Mouse (Mus musculus): ENCODE results near the gene Bahcc1. TPM values are rescaled to one million over a fixed set of nuclear protein-coding genes. Genes with fewer than 3 reads are reported as not detected.

The Bahcc1 gene
- polyA plus RNA-seq, 1 experiment from 2014 or later: 4.6 TPM

DNA sequence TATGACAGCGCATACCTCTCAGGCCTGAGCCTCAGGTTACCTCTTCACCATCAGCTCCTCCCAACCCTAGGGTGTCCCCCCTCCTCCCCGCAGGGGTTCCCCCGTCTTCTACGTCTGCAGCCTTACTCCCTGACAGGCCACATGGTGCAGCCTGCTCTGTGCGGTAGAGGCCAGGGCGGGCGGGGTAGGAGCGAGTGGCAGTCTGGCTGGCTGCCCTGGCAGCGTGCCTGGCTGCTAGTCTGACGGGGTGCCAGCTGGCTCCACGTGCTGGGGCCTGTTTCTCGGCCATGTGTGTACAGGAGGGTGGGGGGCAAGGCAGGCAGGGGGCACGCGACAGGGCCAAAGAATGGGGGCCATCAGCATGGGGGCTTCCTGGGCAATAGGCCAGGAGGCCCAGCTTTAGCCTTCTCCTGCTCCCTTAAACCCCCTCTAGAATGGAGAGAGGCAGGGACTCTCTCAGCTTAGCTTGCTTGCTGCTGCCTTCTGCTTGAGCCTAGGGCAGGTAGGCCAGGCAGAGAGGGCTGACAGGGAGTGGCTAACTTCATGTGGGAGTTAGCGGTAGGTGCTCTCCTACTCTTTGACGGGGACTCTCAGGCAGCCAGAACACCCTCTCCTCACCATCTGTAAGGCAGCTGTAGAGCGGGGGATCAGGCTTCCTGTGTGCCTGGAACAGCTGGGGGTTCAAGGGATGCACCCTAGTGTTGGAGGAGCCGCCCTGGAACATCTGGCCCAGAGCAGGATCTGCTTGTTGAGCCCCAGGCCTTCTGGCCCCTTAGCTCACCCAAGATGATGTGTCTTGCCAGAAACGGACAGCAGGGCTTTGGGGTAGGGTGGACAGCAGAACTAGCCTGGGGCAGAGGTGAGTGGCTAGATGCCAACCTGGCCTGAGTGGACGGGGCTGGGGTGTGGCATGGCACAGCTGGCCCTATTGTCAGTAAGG lies 28.9 kb downstream of the Bahcc1 start:
- H3K27me3 ChIP-seq (ENCODE audit: control insufficient read depth, insufficient read depth, low read length): no peaks in the 10 kb centered on the region
- 0 out of 2 replicates have a peak overlapping the region, but pooled peaks have one; percentile 41 for H3K9ac ChIP-seq (ENCODE audit: low read length)
- peaks cover 51% of the 10 kb centered on the region for H3K4me1 ChIP-seq (ENCODE audit: control insufficient read depth, insufficient read depth, low read length)
- H3K27ac ChIP-seq (ENCODE audit: low read length): peak overlapping the region; percentile 86
- no peaks in the 10 kb centered on the region for H3K36me3 ChIP-seq (ENCODE audit: control insufficient read depth, insufficient read depth)
- H3K4me2 ChIP-seq (ENCODE audit: low read depth, low read length): peak overlapping the region; percentile 27; the same call in 1 of the 2 replicates
- H3K9me3 ChIP-seq (replicated peaks; ENCODE audit: control insufficient read depth, low read length): no peaks in the 10 kb centered on the region
- ATAC-seq (replicated peaks; ENCODE audit: extremely low read depth, insufficient read depth, low FRiP score): peak; percentile 89
- WGBS: 14% methylated on average over 20 of the region's 20 CpGs
- no peak overlapping the region for H3K4me3 ChIP-seq (ENCODE audit: low read length)

DNA sequence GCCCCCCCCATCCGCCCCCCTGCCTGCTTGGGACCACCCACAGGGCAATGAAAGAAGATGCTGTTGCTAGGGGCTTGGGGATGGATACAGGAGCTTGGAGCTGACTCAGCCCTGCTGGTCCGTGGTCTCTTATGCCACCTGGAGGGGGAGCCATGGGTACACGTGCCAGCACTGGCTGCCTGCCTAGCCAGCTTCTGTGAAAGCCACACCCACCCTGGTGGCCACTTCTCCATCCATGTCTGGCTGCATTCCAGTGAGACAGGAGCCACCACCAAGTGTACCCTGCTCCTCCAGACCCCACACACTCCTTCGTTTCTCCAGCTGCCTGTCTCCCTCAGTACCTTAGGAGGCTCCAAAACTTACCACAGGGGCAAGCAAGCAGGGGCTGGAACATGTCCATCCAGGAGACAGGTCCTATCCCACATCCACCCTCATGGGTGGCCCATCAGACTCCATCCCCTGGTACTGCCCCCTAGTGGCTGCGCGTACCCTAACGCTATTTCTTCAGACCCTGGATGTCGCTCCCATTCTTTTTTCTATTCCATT lies 29.7 kb downstream of the Bahcc1 start:
- Histone ChIP-seq H3K4me2 (ENCODE audit: low read depth, low read length) (no peak overlapping the region), H3K4me1 (ENCODE audit: control insufficient read depth, insufficient read depth, low read length) (peaks cover 48% of the 10 kb centered on the region), H3K27ac (ENCODE audit: low read length) (peak overlapping the region; percentile 86), H3K36me3 (ENCODE audit: control insufficient read depth, insufficient read depth) (no peaks in the 10 kb centered on the region), H3K9me3 (replicated peaks; ENCODE audit: control insufficient read depth, low read length) (no peaks in the 10 kb centered on the region), H3K4me3 (ENCODE audit: low read length) (no peak overlapping the region), H3K9ac (ENCODE audit: low read length) (no peak overlapping the region), H3K27me3 (ENCODE audit: control insufficient read depth, insufficient read depth, low read length) (no peaks in the 10 kb centered on the region)
- ATAC-seq (replicated peaks; ENCODE audit: extremely low read depth, insufficient read depth, low FRiP score): peak; percentile 62
- WGBS: 22% methylated on average over 8 of the region's 8 CpGs

DNA sequence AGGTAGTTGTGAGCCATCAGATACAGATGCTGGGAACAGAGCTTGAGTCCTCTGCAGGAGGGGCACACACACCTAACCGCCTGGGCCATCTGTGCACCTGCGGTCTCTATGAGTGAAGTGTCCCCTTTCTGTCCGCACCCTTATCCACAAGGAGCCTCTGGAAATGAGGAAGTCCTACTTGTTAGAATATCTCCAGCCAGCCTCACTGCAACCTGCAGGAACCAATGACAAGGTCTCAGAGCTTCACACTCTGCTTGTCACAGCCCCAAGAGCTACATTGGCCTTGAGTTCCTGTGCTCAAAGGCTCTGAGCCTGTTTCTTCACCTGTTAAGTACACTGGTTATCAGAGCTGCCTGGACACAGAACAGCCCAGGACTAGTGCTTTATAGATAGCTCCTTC lies 30.4 kb downstream of the Bahcc1 start:
- Histone ChIP-seq H3K9me3 (replicated peaks; ENCODE audit: control insufficient read depth, low read length) (no peaks in the 10 kb centered on the region), H3K9ac (ENCODE audit: low read length) (no peak overlapping the region), H3K4me1 (ENCODE audit: control insufficient read depth, insufficient read depth, low read length) (peaks cover 48% of the 10 kb centered on the region), H3K4me3 (ENCODE audit: low read length) (no peak overlapping the region), H3K27ac (ENCODE audit: low read length) (no peak overlapping the region), H3K27me3 (ENCODE audit: control insufficient read depth, insufficient read depth, low read length) (no peaks in the 10 kb centered on the region), H3K4me2 (ENCODE audit: low read depth, low read length) (no peak overlapping the region), H3K36me3 (ENCODE audit: control insufficient read depth, insufficient read depth) (no peaks in the 10 kb centered on the region)
- no peak for ATAC-seq (replicated peaks; ENCODE audit: extremely low read depth, insufficient read depth, low FRiP score)
- 87% methylated on average over 3 of the region's 3 CpGs for WGBS

DNA sequence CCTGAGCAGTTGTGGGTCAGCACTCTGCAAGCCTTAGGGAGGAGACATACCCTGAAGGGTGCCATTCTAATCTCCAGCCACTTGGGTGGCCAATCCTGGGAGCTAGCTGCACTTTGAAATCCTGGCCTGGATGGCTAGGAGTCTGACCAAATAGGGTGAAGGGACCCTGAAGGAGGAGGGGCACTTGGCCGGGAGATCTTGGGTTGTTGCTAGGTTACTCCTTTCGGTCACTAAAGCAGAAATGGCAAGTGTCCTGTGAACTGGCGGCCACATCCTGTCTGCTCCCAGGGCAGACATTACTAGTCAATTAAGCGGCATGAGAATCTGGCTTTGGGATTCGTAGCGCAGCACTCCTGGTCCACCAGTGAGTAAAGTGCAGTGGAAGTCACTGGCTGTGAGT lies 31.3 kb downstream of the Bahcc1 start:
- 66% methylated on average over 6 of the region's 6 CpGs for WGBS
- H3K36me3 ChIP-seq (ENCODE audit: control insufficient read depth, insufficient read depth): no peaks in the 10 kb centered on the region
- H3K27me3 ChIP-seq (ENCODE audit: control insufficient read depth, insufficient read depth, low read length): no peaks in the 10 kb centered on the region
- peaks cover 50% of the 10 kb centered on the region for H3K4me1 ChIP-seq (ENCODE audit: control insufficient read depth, insufficient read depth, low read length)
- no peak for ATAC-seq (replicated peaks; ENCODE audit: extremely low read depth, insufficient read depth, low FRiP score)
- H3K27ac ChIP-seq (ENCODE audit: low read length): no peak overlapping the region
- H3K4me2 ChIP-seq (ENCODE audit: low read depth, low read length): no peak overlapping the region
- H3K9me3 ChIP-seq (replicated peaks; ENCODE audit: control insufficient read depth, low read length): no peaks in the 10 kb centered on the region
- H3K9ac ChIP-seq (ENCODE audit: low read length): no peak overlapping the region
- H3K4me3 ChIP-seq (ENCODE audit: low read length): no peak overlapping the region

DNA sequence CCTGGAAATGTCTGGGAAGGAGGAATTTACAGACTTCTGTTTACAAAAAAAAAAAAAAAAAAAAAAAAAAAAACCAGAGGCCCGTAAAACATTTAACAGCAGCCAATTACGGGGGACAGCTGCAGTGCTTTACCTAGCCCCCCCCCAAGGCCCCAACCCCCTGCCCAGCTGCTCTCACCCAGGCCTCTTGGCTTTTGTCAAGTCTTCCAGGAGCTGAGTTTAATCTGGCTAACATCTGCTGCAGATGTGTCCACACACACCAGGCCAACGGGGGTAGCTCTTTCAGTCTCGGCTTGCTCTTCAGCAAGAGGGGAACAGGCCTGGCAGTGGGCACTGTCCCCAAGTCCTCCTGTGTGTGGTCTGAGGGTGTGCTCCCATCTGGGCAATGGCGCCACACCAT lies 32.7 kb downstream of the Bahcc1 start:
- H3K4me2 ChIP-seq (ENCODE audit: low read depth, low read length): no peak overlapping the region
- H3K27ac ChIP-seq (ENCODE audit: low read length): no peak overlapping the region
- peaks cover 46% of the 10 kb centered on the region for H3K4me1 ChIP-seq (ENCODE audit: control insufficient read depth, insufficient read depth, low read length)
- 57% methylated on average over 5 of the region's 5 CpGs for WGBS
- no peaks in the 10 kb centered on the region for H3K36me3 ChIP-seq (ENCODE audit: control insufficient read depth, insufficient read depth)
- no peak overlapping the region for H3K9ac ChIP-seq (ENCODE audit: low read length)
- H3K9me3 ChIP-seq (replicated peaks; ENCODE audit: control insufficient read depth, low read length): no peaks in the 10 kb centered on the region
- no peak overlapping the region for H3K4me3 ChIP-seq (ENCODE audit: low read length)
- no peaks in the 10 kb centered on the region for H3K27me3 ChIP-seq (ENCODE audit: control insufficient read depth, insufficient read depth, low read length)
- ATAC-seq (replicated peaks; ENCODE audit: extremely low read depth, insufficient read depth, low FRiP score): no peak

DNA sequence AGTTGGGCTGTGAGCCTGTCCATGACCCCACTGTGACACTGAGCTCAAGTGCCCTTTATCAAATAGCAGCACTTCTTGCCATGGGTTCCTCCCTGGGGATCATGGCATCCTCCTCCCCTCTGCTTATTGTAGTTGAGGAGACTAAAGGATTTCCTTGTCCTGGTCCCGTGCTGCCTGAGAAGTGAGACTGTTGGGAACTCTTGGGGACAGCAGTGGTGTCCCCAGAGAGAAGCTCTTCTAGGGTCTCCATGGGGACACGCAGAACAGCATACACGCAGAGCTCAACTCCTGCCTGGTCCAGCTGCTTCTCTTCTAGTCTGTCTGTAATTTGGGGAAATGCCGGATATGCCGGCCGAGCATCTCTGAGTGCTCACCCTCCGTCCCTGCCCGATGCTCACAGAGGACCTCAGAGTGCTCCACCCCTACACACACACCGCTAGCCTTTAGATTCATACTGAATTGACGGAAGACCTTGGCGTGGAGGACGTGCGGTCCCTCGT lies 33.6 kb downstream of the Bahcc1 start:
- H3K4me2 ChIP-seq (ENCODE audit: low read depth, low read length): no peak overlapping the region
- no peaks in the 10 kb centered on the region for H3K27me3 ChIP-seq (ENCODE audit: control insufficient read depth, insufficient read depth, low read length)
- H3K4me3 ChIP-seq (ENCODE audit: low read length): no peak overlapping the region
- H3K4me1 ChIP-seq (ENCODE audit: control insufficient read depth, insufficient read depth, low read length): peaks cover 37% of the 10 kb centered on the region
- H3K27ac ChIP-seq (ENCODE audit: low read length): no peak overlapping the region
- peaks cover 1% of the 10 kb centered on the region; the same call in 1 of the 2 replicates for H3K36me3 ChIP-seq (ENCODE audit: control insufficient read depth, insufficient read depth)
- 85% methylated on average over 14 of the region's 14 CpGs for WGBS
- no peaks in the 10 kb centered on the region for H3K9me3 ChIP-seq (replicated peaks; ENCODE audit: control insufficient read depth, low read length)
- no peak for ATAC-seq (replicated peaks; ENCODE audit: extremely low read depth, insufficient read depth, low FRiP score)
- H3K9ac ChIP-seq (ENCODE audit: low read length): no peak overlapping the region

DNA sequence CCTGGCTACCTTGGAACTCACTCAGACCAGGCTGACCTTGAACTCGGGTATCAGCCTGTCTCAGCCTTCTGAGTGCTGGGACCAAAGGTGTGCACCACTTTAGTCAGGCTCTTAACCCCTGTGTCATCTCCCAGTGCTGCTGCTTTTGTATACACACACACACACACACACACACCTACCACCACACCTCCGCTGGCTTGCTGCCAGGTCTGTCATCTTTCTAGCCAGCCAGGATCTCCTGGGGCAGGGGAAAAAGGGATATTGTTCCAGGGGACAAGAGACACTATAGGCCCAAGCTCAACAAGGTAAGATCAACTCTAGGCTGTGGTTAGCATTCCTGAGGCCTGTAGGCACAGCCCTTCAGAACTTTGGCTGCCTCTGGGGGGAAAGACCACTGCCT lies 34.5 kb downstream of the Bahcc1 start:
- 78% methylated on average over 2 of the region's 2 CpGs for WGBS
- peaks cover 28% of the 10 kb centered on the region for H3K4me1 ChIP-seq (ENCODE audit: control insufficient read depth, insufficient read depth, low read length)
- H3K9me3 ChIP-seq (replicated peaks; ENCODE audit: control insufficient read depth, low read length): no peaks in the 10 kb centered on the region
- no peaks in the 10 kb centered on the region for H3K27me3 ChIP-seq (ENCODE audit: control insufficient read depth, insufficient read depth, low read length)
- peaks cover 7% of the 10 kb centered on the region for H3K36me3 ChIP-seq (ENCODE audit: control insufficient read depth, insufficient read depth)
- H3K9ac ChIP-seq (ENCODE audit: low read length): no peak overlapping the region
- no peak overlapping the region for H3K4me3 ChIP-seq (ENCODE audit: low read length)
- no peak overlapping the region for H3K4me2 ChIP-seq (ENCODE audit: low read depth, low read length)
- no peak for ATAC-seq (replicated peaks; ENCODE audit: extremely low read depth, insufficient read depth, low FRiP score)
- H3K27ac ChIP-seq (ENCODE audit: low read length): no peak overlapping the region

- 78% methylated on average over 2 of the region's 3 CpGs for WGBS
- Histone ChIP-seq H3K9ac (ENCODE audit: low read length) (no peak overlapping the region), H3K4me1 (ENCODE audit: control insufficient read depth, insufficient read depth, low read length) (peaks cover 24% of the 10 kb centered on the region), H3K9me3 (replicated peaks; ENCODE audit: control insufficient read depth, low read length) (no peaks in the 10 kb centered on the region), H3K4me3 (ENCODE audit: low read length) (no peak overlapping the region), H3K27ac (ENCODE audit: low read length) (no peak overlapping the region), H3K36me3 (ENCODE audit: control insufficient read depth, insufficient read depth) (peaks cover 7% of the 10 kb centered on the region), H3K27me3 (ENCODE audit: control insufficient read depth, insufficient read depth, low read length) (no peaks in the 10 kb centered on the region), H3K4me2 (ENCODE audit: low read depth, low read length) (no peak overlapping the region)
- ATAC-seq (replicated peaks; ENCODE audit: extremely low read depth, insufficient read depth, low FRiP score): no peak
Measured at GRCm38 (mm10) chr11:120267676-120268075, 34.9 kb downstream of the Bahcc1 start.
